8 mouse cellular contexts compared by ENCODE assay signal in the genomic region with DNA sequence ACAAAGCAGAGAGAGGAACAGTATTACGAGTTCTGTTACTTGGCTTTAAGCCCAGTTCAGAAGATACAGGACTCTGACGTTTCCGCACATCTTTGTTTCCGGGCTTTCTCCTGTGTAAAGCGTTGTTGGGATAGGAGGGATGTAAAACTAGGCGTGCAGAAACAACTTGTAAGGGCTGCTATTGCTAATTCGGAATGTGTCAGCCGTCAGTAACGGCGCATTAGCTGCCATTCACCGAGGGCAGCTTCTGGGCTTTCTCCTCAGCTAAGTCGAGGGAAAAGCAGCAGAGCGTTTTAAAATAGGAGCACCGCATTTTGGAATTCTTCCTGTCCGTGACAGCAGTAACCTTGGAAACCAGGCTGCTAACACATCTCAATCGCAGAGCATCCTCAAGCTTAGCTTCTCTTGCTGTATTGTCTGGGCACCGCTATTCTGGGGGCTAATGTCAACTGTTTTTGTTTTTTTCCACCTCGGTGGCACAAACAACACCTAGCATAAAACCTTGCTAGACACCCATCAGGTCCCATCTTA. TPM values are rescaled to one million over a fixed set of nuclear protein-coding genes. Genes with fewer than 3 reads are reported as not detected.
A peak's percentile ranks its signal among the peaks of the same experiment; 100 is the strongest.
DNase-seq lines count a peak whose midpoint lies in the region.

No protein-coding gene starts in this region.

- intact Hi-C loops in heart, postnatal 14 days (cut with DNase I) = no loop called here

- peak; percentile 4 to 23 for DNase-seq in thymus, adult 18-20 months
- no peak for DNase-seq in thymus, postnatal 4 days
- peak; percentile 72 for DNase-seq in embryo, embryonic 10.5 days (ENCODE audit: low spot score)
- peak; percentile 2 to 10 for DNase-seq in heart, postnatal 14 days
- peak; percentile 51 for DNase-seq in layer of hippocampus, adult 9-11 months
- DNase-seq in lung, postnatal 14 days = peak; percentile 12
- DNase-seq in right cerebral cortex, postnatal 14 days = peak; percentile 8
- no peak for DNase-seq in urinary bladder, postnatal 25 days (ENCODE audit: low spot score)

RNA-seq across cellular contexts. Expression of gene Casc4, which starts 0.6 kb away (rescaled TPM):
- 10 to 100 TPM; 12.7 to 13.7 TPM for total RNA-seq in heart, postnatal 14 days (2021)

RNA-seq across cellular contexts. Expression of gene Frmd5, which starts 59.2 kb away (rescaled TPM):
- 100 to 1,000 TPM; 202 to 231 TPM for total RNA-seq in heart, postnatal 14 days (2021)

Comparison
In these comparisons a context has a peak if more than half of its experiments do, and no peak if none do; other contexts are left out.
1. DNase-seq: peak in thymus, adult 18-20 months (2 of 2), embryo, embryonic 10.5 days (single experiment), heart, postnatal 14 days (2 of 2), layer of hippocampus, adult 9-11 months (single experiment), lung, postnatal 14 days (single experiment) and right cerebral cortex, postnatal 14 days (single experiment); none in thymus, postnatal 4 days (single experiment) and urinary bladder, postnatal 25 days (single experiment).